Mouse (Mus musculus) midbrain, embryonic 16.5 days (tissue): ENCODE data around the gene Wdr20. TPM values are rescaled to one million over a fixed set of nuclear protein-coding genes. Genes with fewer than 3 reads are reported as not detected.

Experiments
- ATAC-seq: fragments of 200-750 bp; cut with Nextera tagmentation; 2 replicates; pipeline ENCODE4 v1.8.0; 2017; ENCODE audit warnings: moderate TSS enrichment
- H3K27ac ChIP-seq: fragments of 300-500 bp; sonication (generic); 2 replicates; pipeline ENCODE4 v1.5.1; 2014; ENCODE audit warnings: mild to moderate bottlenecking, low read length, mixed read lengths
- H3K27me3 ChIP-seq: fragments of 300-500 bp; sonication (generic); 2 replicates; pipeline ENCODE4 v1.6.1; 2014; ENCODE audit warnings: low read depth, low read length, mixed read lengths; ENCODE audit not compliant: control insufficient read depth, insufficient read depth
- H3K36me3 ChIP-seq: fragments of 300-500 bp; sonication (generic); 2 replicates; pipeline ENCODE4 v1.6.1; 2014; ENCODE audit warnings: mild to moderate bottlenecking, low read length, moderate library complexity, mixed read lengths; ENCODE audit not compliant: control insufficient read depth, insufficient read depth
- H3K4me1 ChIP-seq: fragments of 300-500 bp; sonication (generic); 2 replicates; pipeline ENCODE4 v1.6.1; 2014; ENCODE audit warnings: mild to moderate bottlenecking, low read length, mixed read lengths; ENCODE audit not compliant: control insufficient read depth, insufficient read depth
- H3K4me2 ChIP-seq: fragments of 300-500 bp; sonication (generic); 2 replicates; pipeline ENCODE4 v1.6.1; 2014; ENCODE audit warnings: mild to moderate bottlenecking, low read length, mixed read lengths
- H3K4me3 ChIP-seq: fragments of 300-500 bp; sonication (generic); 2 replicates; pipeline ENCODE4 v1.5.1; 2014; ENCODE audit warnings: low read depth, mild to moderate bottlenecking, low read length, moderate library complexity, mixed read lengths
- H3K9ac ChIP-seq: fragments of 300-500 bp; sonication (generic); 2 replicates; pipeline ENCODE4 v1.6.1; 2014; ENCODE audit warnings: low read depth, low read length, mixed read lengths
- H3K9me3 ChIP-seq: fragments of 300-500 bp; sonication (generic); replicated peaks from 2 replicates; pipeline ENCODE4 v1.6.1; 2014; ENCODE audit warnings: mild to moderate bottlenecking, low read length, mixed read lengths; ENCODE audit not compliant: control insufficient read depth, poor library complexity, severe bottlenecking
- WGBS: fragments of 180-500 bp; shearing (Covaris S2); extraction: QIAGEN DNeasy Blood & Tissue Kit; methylation state at CpG from one replicate; pipeline ENCODE4 v1.1.7; 2014; 5-methylcytosine and 5-hydroxymethylcytosine counted together
- polyA plus RNA-seq: library from polyadenylated mRNA; unstranded; fragments of >200 nt; fragmentation: Nextera tagmentation; extraction: Ambion mirVana; gene quantifications from 2 replicates; pipeline ENCODE4 v1.2.1, GENCODE M21; 2015

Gene Wdr20
- polyA plus RNA-seq, 1 experiment from 2014 or later = 23.4 TPM

GRCm38 (mm10) chr12:110813132-110813531, 75.4 kb downstream of the Wdr20 start:
- Histone ChIP-seq H3K36me3 (peaks cover 12% of the 10 kb centered on the region; the same call in 1 of the 2 replicates), H3K9ac (no peak overlapping the region), H3K4me1 (no peaks in the 10 kb centered on the region), H3K4me3 (no peak overlapping the region), H3K4me2 (no peak overlapping the region), H3K9me3 (no peaks in the 10 kb centered on the region), H3K27me3 (no peaks in the 10 kb centered on the region), H3K27ac (no peak overlapping the region)
- no peak for ATAC-seq
- 94% methylated on average over 9 of the region's 9 CpGs for WGBS

GRCm38 (mm10) chr12:110813624-110814023, 75.9 kb downstream of the Wdr20 start:
- no peak overlapping the region for H3K4me2 ChIP-seq

GRCm38 (mm10) chr12:110814924-110815323, 77.2 kb downstream of the Wdr20 start:
- Histone ChIP-seq H3K36me3 (peaks cover 12% of the 10 kb centered on the region), H3K4me1 (no peaks in the 10 kb centered on the region), H3K27ac (no peak overlapping the region), H3K27me3 (no peaks in the 10 kb centered on the region), H3K9me3 (no peaks in the 10 kb centered on the region), H3K4me3 (no peak overlapping the region), H3K9ac (no peak overlapping the region), H3K4me2 (no peak overlapping the region)
- ATAC-seq = no peak
- 82% methylated on average over 17 of the region's 17 CpGs for WGBS

More at GRCm38 (mm10) chr12:110813624-110814023, 75.9 kb downstream of the Wdr20 start:
- no peak overlapping the region for H3K4me3 ChIP-seq
- no peaks in the 10 kb centered on the region for H3K4me1 ChIP-seq
- H3K36me3 ChIP-seq = peaks cover 12% of the 10 kb centered on the region
- H3K27ac ChIP-seq = no peak overlapping the region
- 94% methylated on average over 6 of the region's 6 CpGs for WGBS
- H3K27me3 ChIP-seq = no peaks in the 10 kb centered on the region
- H3K9ac ChIP-seq = no peak overlapping the region
- no peak for ATAC-seq
- H3K9me3 ChIP-seq = no peaks in the 10 kb centered on the region

GRCm38 (mm10) chr12:110816833-110817232, 79.1 kb downstream of the Wdr20 start:
- ATAC-seq = no peak
- no peak overlapping the region for H3K4me2 ChIP-seq
- H3K9ac ChIP-seq = no peak overlapping the region
- WGBS = 95% methylated on average over 2 of the region's 2 CpGs
- peaks cover 8% of the 10 kb centered on the region; the same call in 1 of the 2 replicates for H3K36me3 ChIP-seq
- no peak overlapping the region for H3K4me3 ChIP-seq
- no peaks in the 10 kb centered on the region for H3K9me3 ChIP-seq
- H3K4me1 ChIP-seq = no peaks in the 10 kb centered on the region
- H3K27ac ChIP-seq = no peak overlapping the region
- no peaks in the 10 kb centered on the region for H3K27me3 ChIP-seq

GRCm38 (mm10) chr12:110819367-110819766, 81.6 kb downstream of the Wdr20 start:
- WGBS = 89% methylated on average over 8 of the region's 8 CpGs
- Histone ChIP-seq H3K4me2 (no peak overlapping the region), H3K27me3 (no peaks in the 10 kb centered on the region), H3K4me1 (no peaks in the 10 kb centered on the region), H3K9me3 (no peaks in the 10 kb centered on the region), H3K27ac (no peak overlapping the region), H3K9ac (no peak overlapping the region), H3K4me3 (no peak overlapping the region), H3K36me3 (no peaks in the 10 kb centered on the region; the same call in 1 of the 2 replicates)
- ATAC-seq = no peak

GRCm38 (mm10) chr12:110821787-110822186, 84.0 kb downstream of the Wdr20 start:
- Histone ChIP-seq H3K9ac (no peak overlapping the region), H3K4me1 (no peaks in the 10 kb centered on the region), H3K27me3 (no peaks in the 10 kb centered on the region), H3K4me2 (no peak overlapping the region), H3K36me3 (no peaks in the 10 kb centered on the region; the same call in 1 of the 2 replicates), H3K27ac (no peak overlapping the region), H3K9me3 (no peaks in the 10 kb centered on the region), H3K4me3 (no peak overlapping the region)
- ATAC-seq = no peak
- 78% methylated on average over 2 of the region's 2 CpGs for WGBS

GRCm38 (mm10) chr12:110822366-110822765, 84.6 kb downstream of the Wdr20 start:
- H3K4me2 ChIP-seq = no peak overlapping the region
- WGBS = 94% methylated on average over 7 of the region's 7 CpGs

GRCm38 (mm10) chr12:110828908-110829307, 91.2 kb downstream of the Wdr20 start:
- H3K4me1 ChIP-seq = no peaks in the 10 kb centered on the region
- no peak overlapping the region for H3K27ac ChIP-seq
- 97% methylated on average over 4 of the region's 4 CpGs for WGBS
- ATAC-seq = no peak
- H3K4me3 ChIP-seq = no peak overlapping the region
- H3K36me3 ChIP-seq = no peaks in the 10 kb centered on the region
- H3K4me2 ChIP-seq = no peak overlapping the region
- H3K9me3 ChIP-seq = no peaks in the 10 kb centered on the region
- no peak overlapping the region for H3K9ac ChIP-seq
- no peaks in the 10 kb centered on the region for H3K27me3 ChIP-seq

More at GRCm38 (mm10) chr12:110822366-110822765, 84.6 kb downstream of the Wdr20 start:
- Histone ChIP-seq H3K27ac (no peak overlapping the region), H3K9ac (no peak overlapping the region), H3K9me3 (no peaks in the 10 kb centered on the region), H3K27me3 (no peaks in the 10 kb centered on the region), H3K36me3 (no peaks in the 10 kb centered on the region; the same call in 1 of the 2 replicates), H3K4me1 (no peaks in the 10 kb centered on the region), H3K4me3 (no peak overlapping the region)
- ATAC-seq = no peak

- 94% methylated on average over 6 of the region's 11 CpGs for WGBS
- no peaks in the 10 kb centered on the region for H3K9me3 ChIP-seq
- no peak for ATAC-seq
Measured at GRCm38 (mm10) chr12:110830293-110831024, 92.7 kb downstream of the Wdr20 start.

More at GRCm38 (mm10) chr12:110830293-110831024, 92.7 kb downstream of the Wdr20 start:
- no peaks in the 10 kb centered on the region for H3K36me3 ChIP-seq
- H3K4me1 ChIP-seq = no peaks in the 10 kb centered on the region
- H3K27ac ChIP-seq = no peak overlapping the region
- H3K4me3 ChIP-seq = no peak overlapping the region
- no peaks in the 10 kb centered on the region for H3K27me3 ChIP-seq
- no peak overlapping the region for H3K4me2 ChIP-seq
- no peak overlapping the region for H3K9ac ChIP-seq
